Mouse (Mus musculus) embryonic facial prominence, embryonic 11.5 days (tissue): ENCODE measurements around the gene Gm10053. TPM values are rescaled to one million over a fixed set of nuclear protein-coding genes. Genes with fewer than 3 reads are reported as not detected.

ENCODE experiments used
- ATAC-seq: fragments of 200-750 bp; cut with Nextera tagmentation; replicated peaks from 2 replicates; pipeline ENCODE4 v1.8.0; 2017; ENCODE audit warnings: low read depth; ENCODE audit not compliant: insufficient number of reproducible peaks, low FRiP score, low TSS enrichment
- DNase-seq: peaks from one replicate; pipeline ENCODE4 v3.0.0-alpha.2; 2015; ENCODE audit warnings: low spot score
- H3K27ac ChIP-seq: fragments of 300-500 bp; sonication (generic); replicated peaks from 2 replicates; pipeline ENCODE4 v1.5.1; 2014; ENCODE audit warnings: mild to moderate bottlenecking, low read depth, low read length, control low read depth
- H3K27me3 ChIP-seq: fragments of 300-500 bp; sonication (generic); 2 replicates; pipeline ENCODE4 v1.6.1; 2014; ENCODE audit warnings: mild to moderate bottlenecking, low read length, moderate library complexity, mixed read lengths; ENCODE audit not compliant: control insufficient read depth, insufficient read depth
- H3K36me3 ChIP-seq: fragments of 300-500 bp; sonication (generic); replicated peaks from 2 replicates; pipeline ENCODE4 v1.6.1; 2014; ENCODE audit warnings: low read depth, mild to moderate bottlenecking, low read length, moderate library complexity, mixed read lengths; ENCODE audit not compliant: control insufficient read depth, insufficient read depth
- H3K4me1 ChIP-seq: fragments of 300-500 bp; sonication (generic); 2 replicates; pipeline ENCODE4 v1.6.1; 2014; ENCODE audit warnings: low read length, mixed read lengths; ENCODE audit not compliant: control insufficient read depth, insufficient read depth
- H3K4me2 ChIP-seq: fragments of 300-500 bp; sonication (generic); 2 replicates; pipeline ENCODE4 v1.6.1; 2014; ENCODE audit warnings: low read depth, mild to moderate bottlenecking, control low read depth, low read length, moderate library complexity
- H3K4me3 ChIP-seq: fragments of 300-500 bp; sonication (generic); 2 replicates; pipeline ENCODE4 v1.5.1; 2014; ENCODE audit warnings: low read depth, low read length, control low read depth
- H3K9ac ChIP-seq: fragments of 300-500 bp; sonication (generic); replicated peaks from 2 replicates; pipeline ENCODE4 v1.6.1; 2014; ENCODE audit warnings: mild to moderate bottlenecking, control low read depth, low read length
- H3K9me3 ChIP-seq: fragments of 300-500 bp; sonication (generic); replicated peaks from 2 replicates; pipeline ENCODE4 v1.6.1; 2016; ENCODE audit warnings: mild to moderate bottlenecking, low read length, inconsistent platforms, mixed read lengths; ENCODE audit not compliant: control insufficient read depth
- WGBS: fragments of 180-500 bp; shearing (Covaris S2); extraction: QIAGEN DNeasy Blood & Tissue Kit; methylation state at CpG from one replicate; pipeline ENCODE4 v1.1.7; 2014; 5-methylcytosine and 5-hydroxymethylcytosine counted together
- polyA plus RNA-seq: library from polyadenylated mRNA; unstranded; fragments of >200 nt; fragmentation: Nextera tagmentation; extraction: Ambion mirVana; gene quantifications from 2 replicates; pipeline ENCODE4 v1.2.1, GENCODE M21; 2014

Gm10053 gene
- polyA plus RNA-seq, 1 experiment from 2014 or later: 271 TPM

DNA sequence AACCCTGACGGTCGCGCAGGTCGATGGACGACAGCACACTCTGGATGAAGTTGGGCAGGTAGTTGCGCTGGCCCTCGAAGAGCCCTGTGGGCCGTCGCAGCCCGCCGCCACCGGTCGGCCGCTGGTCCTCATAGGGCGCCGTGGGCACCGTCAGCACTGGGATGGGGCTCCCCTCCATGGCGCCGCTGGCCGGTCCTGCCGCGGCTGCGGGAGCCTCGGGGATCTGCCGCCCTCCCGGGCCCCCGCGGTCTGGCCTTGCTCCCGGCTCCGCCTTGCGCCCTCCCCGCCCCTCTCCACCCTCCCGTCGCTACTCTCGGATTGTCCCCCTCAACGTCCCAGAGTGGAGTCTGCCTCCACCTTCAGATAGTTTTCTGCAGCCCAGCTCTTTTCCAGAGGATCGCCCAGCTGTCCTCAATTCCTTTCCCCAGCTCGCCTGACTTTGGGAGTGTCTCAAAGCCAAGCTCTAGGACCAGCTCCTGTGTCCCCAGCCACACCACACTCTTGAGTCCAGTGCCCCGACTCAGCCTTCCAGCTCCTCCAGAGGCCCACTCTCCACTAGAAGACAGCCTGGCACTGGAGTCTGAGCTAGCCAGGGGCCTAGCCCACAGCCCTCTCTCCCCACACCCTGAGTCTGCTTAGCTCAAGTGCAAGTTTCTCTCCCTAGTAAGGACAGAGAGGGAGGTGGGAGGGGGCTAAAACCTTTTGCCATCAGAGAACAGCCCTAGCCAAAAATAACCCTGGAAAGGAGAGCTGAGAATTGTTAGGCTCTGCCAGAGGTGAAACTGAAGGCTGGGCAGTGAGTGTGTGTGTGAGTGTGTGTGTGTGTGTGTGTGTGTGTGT is 13.7 kb upstream of the Gm10053 start, which contains the start of gene Pgm5:
Gene Pgm5 (minus strand): TSS at position 244 of the 840 bp plus-strand sequence.
- no peaks in the 10 kb centered on the region for H3K9me3 ChIP-seq
- H3K4me3 ChIP-seq: peak within 1 kb of the TSS; percentile 44
- DNase-seq (peak; percentile 32), ATAC-seq (peak; percentile 39; the same call in 1 of the 2 replicates)
- 1% methylated on average over 39 of the region's 39 CpGs for WGBS
- H3K36me3 ChIP-seq: no peaks in the 10 kb centered on the region
- no peak within 1 kb of the TSS for H3K27ac ChIP-seq
- H3K27me3 ChIP-seq: peaks cover 4% of the 10 kb centered on the region; the same call in 1 of the 2 replicates
- H3K4me1 ChIP-seq: no peaks in the 10 kb centered on the region
- H3K4me2 ChIP-seq: peak within 1 kb of the TSS; percentile 87
- peak within 1 kb of the TSS; percentile 64 for H3K9ac ChIP-seq

DNA sequence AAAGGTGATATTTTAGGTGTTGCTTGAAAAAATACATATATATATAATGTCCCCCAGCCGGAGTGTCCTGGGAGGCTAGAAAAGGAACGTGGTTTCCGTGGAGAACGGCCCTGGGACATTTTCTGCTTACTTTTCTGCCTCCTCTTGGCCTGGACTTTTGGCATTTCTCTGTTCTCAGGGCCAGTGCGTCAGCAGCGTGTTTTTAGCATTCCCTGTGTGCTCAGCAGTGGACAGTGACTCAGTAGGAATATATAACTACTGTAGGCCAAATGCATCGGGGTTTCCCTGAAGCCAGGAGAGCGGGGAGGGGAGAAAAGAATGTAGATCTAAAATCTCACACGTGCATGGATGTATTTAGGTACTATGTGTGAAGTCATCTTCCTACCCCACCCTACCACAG is 10.1 kb upstream of the Gm10053 start:
- peaks cover 4% of the 10 kb centered on the region; the same call in 1 of the 2 replicates for H3K27me3 ChIP-seq
- no peaks in the 10 kb centered on the region for H3K4me1 ChIP-seq
- no peak overlapping the region for H3K4me3 ChIP-seq
- DNase-seq (no peak), ATAC-seq (no peak)
- H3K9me3 ChIP-seq: no peaks in the 10 kb centered on the region
- WGBS: 78% methylated on average over 9 of the region's 9 CpGs
- no peak overlapping the region for H3K4me2 ChIP-seq
- no peak overlapping the region for H3K9ac ChIP-seq
- H3K27ac ChIP-seq: no peak overlapping the region
- H3K36me3 ChIP-seq: no peaks in the 10 kb centered on the region

DNA sequence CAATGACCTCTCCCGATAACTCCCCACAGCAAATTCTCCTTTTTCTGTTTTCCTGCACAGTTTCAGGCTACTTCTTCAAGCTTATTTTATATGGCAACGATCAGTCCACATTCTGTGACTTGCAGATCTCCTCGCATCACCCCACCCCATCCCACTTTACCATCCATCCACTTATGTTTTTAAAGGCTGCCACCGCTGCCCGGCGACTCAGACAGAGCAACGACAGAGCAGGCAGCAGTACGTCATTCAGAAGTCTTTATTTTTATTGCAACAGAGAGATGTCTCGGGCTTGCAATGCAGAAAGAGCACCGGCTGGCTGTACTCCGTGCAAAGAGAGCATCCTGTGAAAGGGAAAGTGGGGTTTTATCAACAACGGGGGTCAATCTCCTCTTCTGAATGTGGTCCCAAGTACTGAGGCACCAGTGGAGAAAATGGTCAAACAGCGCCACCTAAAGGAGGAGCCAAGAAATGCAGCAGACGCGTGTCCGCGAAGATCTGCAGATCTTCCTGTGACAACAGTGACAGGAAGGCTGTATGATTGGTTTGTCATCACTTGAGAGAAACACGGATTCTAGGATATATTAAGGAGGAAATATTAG is 4.3 kb upstream of the Gm10053 start:
- Histone ChIP-seq H3K4me1 (no peaks in the 10 kb centered on the region), H3K27me3 (no peaks in the 10 kb centered on the region), H3K9ac (no peak overlapping the region), H3K36me3 (no peaks in the 10 kb centered on the region), H3K9me3 (no peaks in the 10 kb centered on the region), H3K4me3 (0 out of 2 replicates have a peak overlapping the region, but pooled peaks have one; percentile 9), H3K4me2 (peak overlapping the region; percentile 46; the same call in 1 of the 2 replicates), H3K27ac (no peak overlapping the region)
- ATAC-seq: peak; percentile 70; the same call in 1 of the 2 replicates
- DNase-seq: peak; percentile 92
- 21% methylated on average over 18 of the region's 18 CpGs for WGBS

DNA sequence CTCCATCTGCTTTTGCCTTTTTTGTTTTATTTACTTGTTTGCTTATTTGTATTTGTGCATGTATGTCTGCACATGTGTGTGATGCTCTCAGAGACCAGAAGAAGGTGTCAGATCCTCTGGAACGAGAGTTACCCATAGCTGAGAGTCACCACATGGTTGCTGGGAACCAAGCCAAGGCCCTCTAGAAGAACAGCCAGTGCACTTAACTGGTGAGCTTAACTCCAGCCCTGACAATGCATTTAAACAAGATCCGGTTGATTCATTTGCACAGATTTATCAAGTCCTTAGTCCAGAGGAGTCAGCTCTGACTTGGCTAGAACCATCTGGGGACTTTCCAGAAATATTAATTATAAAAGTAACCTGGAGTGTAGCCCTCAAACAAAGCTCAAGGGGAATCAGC is 1.6 kb upstream of the Gm10053 start:
- Histone ChIP-seq H3K4me1 (no peaks in the 10 kb centered on the region), H3K27ac (no peak overlapping the region), H3K36me3 (no peaks in the 10 kb centered on the region), H3K27me3 (no peaks in the 10 kb centered on the region), H3K9ac (no peak overlapping the region), H3K9me3 (no peaks in the 10 kb centered on the region), H3K4me2 (no peak overlapping the region), H3K4me3 (no peak overlapping the region)
- DNase-seq (no peak), ATAC-seq (no peak)
- WGBS: 75% methylated on average over 2 of the region's 2 CpGs

DNA sequence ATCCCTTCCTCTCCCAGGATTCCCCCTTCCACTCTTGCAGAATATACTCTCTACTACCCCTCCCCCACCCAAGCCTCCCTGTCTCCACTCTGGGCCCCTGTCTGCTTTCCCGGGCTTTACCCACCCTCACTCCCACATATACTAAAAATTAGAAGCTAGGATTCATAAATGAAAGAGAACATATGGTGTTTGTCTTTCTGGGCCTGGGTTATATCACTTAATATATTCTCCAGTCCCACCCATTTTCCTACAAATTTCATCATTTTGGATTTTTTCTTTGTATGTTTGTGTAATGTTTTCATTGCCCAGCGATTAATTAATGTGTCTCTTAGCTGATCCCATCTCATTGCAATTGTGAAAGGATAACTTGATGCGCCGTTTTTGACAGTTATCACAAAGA is 5.8 kb downstream of the Gm10053 start:
- H3K9ac ChIP-seq: no peak overlapping the region
- no peak overlapping the region for H3K4me3 ChIP-seq
- 66% methylated on average over 4 of the region's 4 CpGs for WGBS
- H3K9me3 ChIP-seq: no peaks in the 10 kb centered on the region
- no peaks in the 10 kb centered on the region for H3K36me3 ChIP-seq
- ATAC-seq (no peak), DNase-seq (no peak)
- H3K4me1 ChIP-seq: no peaks in the 10 kb centered on the region
- H3K4me2 ChIP-seq: no peak overlapping the region
- H3K27ac ChIP-seq: no peak overlapping the region
- no peaks in the 10 kb centered on the region for H3K27me3 ChIP-seq

DNA sequence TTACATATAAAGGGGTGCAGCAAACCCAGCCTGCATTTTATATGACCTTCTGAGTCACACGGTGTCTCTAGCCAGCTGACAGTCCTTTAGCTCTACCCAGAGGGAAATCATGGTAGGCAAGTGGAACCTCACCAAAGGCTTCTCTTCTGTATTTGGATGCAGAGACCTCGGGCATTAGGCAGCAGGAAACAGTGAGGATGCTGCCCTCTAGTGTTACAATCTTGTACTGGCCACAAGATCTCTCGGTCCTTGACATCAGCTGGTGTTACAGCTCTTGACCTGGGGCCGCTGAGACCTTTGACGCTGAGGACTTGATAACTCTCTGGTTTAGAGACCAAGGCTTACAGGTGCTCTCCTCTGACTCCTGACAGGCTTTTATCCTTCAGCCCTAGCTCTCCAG is 10.0 kb downstream of the Gm10053 start:
- no peak overlapping the region for H3K4me2 ChIP-seq
- peak; percentile 81 for DNase-seq
- 15% methylated on average over 5 of the region's 5 CpGs for WGBS

DNA sequence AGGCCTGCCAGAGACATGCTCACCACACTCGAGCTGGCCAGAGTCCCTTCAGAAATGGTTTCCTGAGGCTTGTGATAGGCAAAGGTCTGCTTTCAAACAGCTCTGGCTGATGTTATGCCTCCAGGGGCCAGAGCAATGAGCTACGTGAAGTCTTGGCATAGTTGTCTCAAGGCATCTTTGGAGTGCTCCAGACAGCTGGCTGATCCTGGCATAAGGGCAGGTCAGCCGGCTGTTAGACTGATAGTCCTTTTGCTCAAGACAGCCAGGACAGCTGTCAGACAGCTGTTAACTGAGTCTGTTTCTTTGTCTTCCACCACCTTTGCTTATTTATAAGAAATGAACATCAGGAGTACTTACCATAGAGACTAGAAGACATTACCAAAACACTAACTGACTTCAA is 11.4 kb downstream of the Gm10053 start:
- ATAC-seq: no peak
- H3K27me3 ChIP-seq: no peaks in the 10 kb centered on the region
- WGBS: 71% methylated on average over 3 of the region's 3 CpGs
- H3K27ac ChIP-seq: no peak overlapping the region
- H3K4me2 ChIP-seq: no peak overlapping the region
- no peak overlapping the region for H3K4me3 ChIP-seq
- no peak for DNase-seq
- H3K9ac ChIP-seq: no peak overlapping the region
- no peaks in the 10 kb centered on the region for H3K36me3 ChIP-seq
- no peaks in the 10 kb centered on the region for H3K9me3 ChIP-seq
- H3K4me1 ChIP-seq: no peaks in the 10 kb centered on the region

More for the DNA sequence above, 10.0 kb downstream of the Gm10053 start:
- ATAC-seq: 0 out of 2 replicates have a peak, but pooled peaks have one; percentile 59
- H3K4me3 ChIP-seq: no peak overlapping the region
- H3K27me3 ChIP-seq: no peaks in the 10 kb centered on the region
- no peaks in the 10 kb centered on the region for H3K36me3 ChIP-seq
- no peaks in the 10 kb centered on the region for H3K9me3 ChIP-seq
- no peaks in the 10 kb centered on the region for H3K4me1 ChIP-seq
- H3K27ac ChIP-seq: no peak overlapping the region
- no peak overlapping the region for H3K9ac ChIP-seq

DNA sequence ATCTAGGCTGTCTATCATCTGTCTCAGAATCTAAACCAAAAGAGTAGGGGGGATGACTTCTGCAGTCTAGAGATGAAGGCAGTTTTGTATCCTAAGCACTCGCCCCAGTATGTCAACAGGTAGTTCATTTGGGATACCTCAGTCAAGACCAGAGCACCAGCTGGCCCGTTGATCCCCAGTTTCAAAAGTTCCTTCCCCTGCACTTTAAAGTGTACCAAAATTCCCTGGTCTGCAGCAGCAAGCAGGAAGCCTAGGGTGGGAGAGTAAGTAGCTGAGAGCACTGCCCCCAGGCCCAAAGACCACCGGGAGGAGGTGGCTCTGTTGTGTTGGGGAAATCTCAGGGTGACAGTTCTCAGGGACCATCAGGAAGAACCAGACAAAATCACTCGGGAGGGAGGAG is 21.1 kb downstream of the Gm10053 start:
- no peak overlapping the region for H3K4me2 ChIP-seq
- no peak overlapping the region for H3K9ac ChIP-seq
- H3K36me3 ChIP-seq: no peaks in the 10 kb centered on the region
- ATAC-seq (no peak), DNase-seq (no peak)
- 13% methylated on average over 4 of the region's 4 CpGs for WGBS
- peaks cover 7% of the 10 kb centered on the region for H3K4me1 ChIP-seq
- peaks cover 43% of the 10 kb centered on the region for H3K27me3 ChIP-seq
- no peak overlapping the region for H3K4me3 ChIP-seq
- no peak overlapping the region for H3K27ac ChIP-seq
- no peaks in the 10 kb centered on the region for H3K9me3 ChIP-seq
